Mouse (Mus musculus) splenic B cell, adult 2 months (primary cell): ENCODE data around the gene Gabra2.

Experiments used
- DNase-seq: peaks from one replicate; pipeline ENCODE4 v3.0.0-alpha.2; 2011; ENCODE audit warnings: low read depth, low spot score
- H3K27me3 ChIP-seq: 2 replicates; pipeline ENCODE4 v1.6.1; 2012; ENCODE audit warnings: mild to moderate bottlenecking, low read length, moderate library complexity, mixed read lengths; ENCODE audit not compliant: control insufficient read depth, poor library complexity, insufficient read depth, severe bottlenecking
- H3K36me3 ChIP-seq: 2 replicates; pipeline ENCODE4 v1.6.1; 2012; ENCODE audit warnings: mild to moderate bottlenecking, low read length, moderate library complexity, mixed read lengths; ENCODE audit not compliant: control insufficient read depth, poor library complexity, insufficient read depth, severe bottlenecking

The Gabra2 gene

GRCm38 (mm10) chr5:71011271-71011670 is 84.4 kb downstream of the Gabra2 start:
- H3K36me3 ChIP-seq = no peaks in the 10 kb centered on the region
- DNase-seq = no peak
- no peaks in the 10 kb centered on the region for H3K27me3 ChIP-seq

- H3K27me3 ChIP-seq = no peaks in the 10 kb centered on the region
- H3K36me3 ChIP-seq = no peaks in the 10 kb centered on the region
- DNase-seq = no peak
These were observed 84.9 kb downstream of the Gabra2 start for GRCm38 (mm10) chr5:71010797-71011196.

- no peaks in the 10 kb centered on the region for H3K36me3 ChIP-seq
- no peak for DNase-seq
These were observed 99.9 kb downstream of the Gabra2 start for GRCm38 (mm10) chr5:70995617-70996325.

GRCm38 (mm10) chr5:70993281-70993680 is 102.4 kb downstream of the Gabra2 start:
- no peak for DNase-seq
- no peaks in the 10 kb centered on the region for H3K36me3 ChIP-seq
- H3K27me3 ChIP-seq = no peaks in the 10 kb centered on the region

More at GRCm38 (mm10) chr5:70995617-70996325, 99.9 kb downstream of the Gabra2 start:
- H3K27me3 ChIP-seq = no peaks in the 10 kb centered on the region

GRCm38 (mm10) chr5:70990891-70991290 is 104.8 kb downstream of the Gabra2 start:
- no peaks in the 10 kb centered on the region; the same call in 1 of the 2 replicates for H3K27me3 ChIP-seq
- DNase-seq = no peak
- H3K36me3 ChIP-seq = no peaks in the 10 kb centered on the region
